Mouse (Mus musculus) cerebellum, adult 2 months (tissue): ENCODE results near the gene Pla2g6. TPM values are rescaled to one million over a fixed set of nuclear protein-coding genes. Genes with fewer than 3 reads are reported as not detected.

Source experiments
- DNase-seq, 2 experiments: peaks; one replicate each; pipeline ENCODE4 v3.0.0; 2021
- H3K27ac ChIP-seq: fragments of 200-500 bp; 2 replicates; pipeline ENCODE4 v1.5.1; 2012; ENCODE audit warnings: low read length, control low read depth, inconsistent platforms; ENCODE audit not compliant: insufficient read depth
- H3K27me3 ChIP-seq: fragments of 200-500 bp; 2 replicates; pipeline ENCODE4 v1.6.1; 2012; ENCODE audit warnings: inconsistent platforms, mild to moderate bottlenecking, low read length, moderate library complexity; ENCODE audit not compliant: control insufficient read depth, insufficient read depth
- H3K4me1 ChIP-seq: fragments of 200-500 bp; 2 replicates; pipeline ENCODE4 v1.6.1; 2011; ENCODE audit warnings: low read length; ENCODE audit not compliant: control insufficient read depth, insufficient read depth
- H3K4me3 ChIP-seq: fragments of 200-500 bp; replicated peaks from 2 replicates; pipeline ENCODE3; 2011; ENCODE audit warnings: mild to moderate bottlenecking, low read depth, low read length, control low read depth; ENCODE audit not compliant: insufficient read depth
- CTCF ChIP-seq: fragments of 200-500 bp; IDR thresholded peaks from 2 replicates; pipeline ENCODE4 v1.5.1; 2011; ENCODE audit warnings: low read depth, mild to moderate bottlenecking, control low read depth, low read length, moderate library complexity, borderline replicate concordance; ENCODE audit not compliant: insufficient read depth
- POLR2A ChIP-seq: fragments of 200-500 bp; IDR thresholded peaks from 2 replicates; pipeline ENCODE4 v1.6.1; 2011; ENCODE audit warnings: low read length, control low read depth, borderline replicate concordance; ENCODE audit not compliant: insufficient read depth
- WGBS: fragments of 180-500 bp; shearing (Covaris S2); methylation state at CpG from one replicate; pipeline ENCODE4 v1.1.7; 2018; 5-methylcytosine and 5-hydroxymethylcytosine counted together
- polyA plus RNA-seq: library from polyadenylated mRNA; depleted of rRNA; stranded (reverse); fragments of >200 nt; gene quantifications from 2 replicates; pipeline ENCODE4 v1.2.3, GENCODE M21; 2012

The Pla2g6 gene
- polyA plus RNA-seq, 1 experiment = 26.1 TPM

DNA sequence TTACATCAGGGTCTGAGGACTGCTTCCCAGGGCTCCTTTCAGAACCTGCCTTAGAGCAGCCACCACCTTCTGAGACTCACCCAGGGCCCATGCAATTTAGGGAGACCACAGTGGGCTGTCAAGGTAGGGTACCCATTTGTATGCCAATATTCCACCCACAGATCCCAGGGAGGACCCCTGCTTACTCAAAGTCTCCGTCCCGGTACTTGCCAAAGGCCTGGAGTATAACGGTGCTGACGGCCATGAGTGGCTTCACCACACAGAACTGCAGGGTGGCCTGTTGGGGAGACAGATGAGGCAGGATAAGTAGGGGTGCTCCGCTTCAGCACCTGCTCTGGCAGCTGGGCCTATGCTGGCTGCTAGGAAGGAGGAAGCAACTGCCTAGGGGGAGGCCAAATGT is 38.2 kb upstream of the Pla2g6 start:
- WGBS = 92% methylated on average over 5 of the region's 5 CpGs

DNA sequence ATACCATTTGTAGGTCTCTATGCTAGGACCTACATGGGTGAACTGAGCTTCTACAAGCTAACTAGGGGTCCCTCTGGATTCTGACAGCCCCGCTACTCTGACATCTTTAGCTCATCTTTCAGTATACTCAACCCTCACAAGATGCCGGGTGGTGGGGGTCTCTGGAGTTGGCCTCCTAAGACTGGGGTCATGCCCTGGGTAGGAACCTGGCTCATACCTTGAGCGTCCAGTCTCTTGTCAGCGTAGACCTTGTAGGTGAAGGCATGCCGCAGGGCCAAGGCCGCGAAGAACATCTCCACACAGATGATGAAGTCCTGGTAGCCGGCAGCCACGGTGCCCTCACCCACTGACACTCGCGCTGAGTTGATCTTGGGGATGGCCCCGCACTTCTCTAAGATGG is 36.9 kb upstream of the Pla2g6 start:
- TF ChIP-seq CTCF = no peak
- H3K4me3 ChIP-seq = no peak overlapping the region
- no peak for DNase-seq
- no peak overlapping the region for H3K27ac ChIP-seq
- WGBS = 97% methylated on average over 12 of the region's 12 CpGs
- no peaks in the 10 kb centered on the region for H3K27me3 ChIP-seq
- H3K4me1 ChIP-seq = no peaks in the 10 kb centered on the region

More for the DNA sequence above, 38.2 kb upstream of the Pla2g6 start:
- Histone ChIP-seq H3K27me3 (no peaks in the 10 kb centered on the region), H3K27ac (no peak overlapping the region), H3K4me1 (no peaks in the 10 kb centered on the region), H3K4me3 (no peak overlapping the region)
- no peak for DNase-seq
- TF ChIP-seq POLR2A (no peak), CTCF (no peak)

DNA sequence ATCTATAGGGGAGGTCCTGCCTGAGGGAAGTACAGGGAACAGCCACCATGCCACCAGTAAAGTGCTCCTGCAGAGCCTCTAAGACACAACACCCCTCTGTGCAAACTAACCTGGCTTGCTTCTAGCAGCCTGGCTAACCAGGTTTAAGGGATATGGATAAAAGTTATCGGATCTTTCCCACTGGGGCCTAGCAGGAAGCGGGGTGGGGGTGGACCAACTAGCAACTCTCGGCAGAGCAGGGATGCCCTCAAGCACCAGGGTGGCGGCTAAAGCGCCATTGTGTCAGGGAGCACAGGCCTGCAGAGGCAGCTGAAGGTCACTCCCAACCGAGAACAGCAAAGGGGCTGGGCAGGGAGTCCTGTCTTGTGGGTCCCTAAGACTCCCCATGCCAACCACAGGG is 35.9 kb upstream of the Pla2g6 start:
- Histone ChIP-seq H3K27me3 (no peaks in the 10 kb centered on the region), H3K4me3 (no peak overlapping the region), H3K4me1 (no peaks in the 10 kb centered on the region), H3K27ac (no peak overlapping the region)
- TF ChIP-seq CTCF (no peak), POLR2A (no peak)
- no peak for DNase-seq
- 80% methylated on average over 6 of the region's 6 CpGs for WGBS

GRCm38 (mm10) chr15:79361023-79361422 is 32.8 kb upstream of the Pla2g6 start:
- 34% methylated on average over 4 of the region's 4 CpGs for WGBS
- no peak overlapping the region for H3K27ac ChIP-seq
- H3K4me1 ChIP-seq = 0 out of 2 replicates have a peak, but pooled peaks cover 3% of the 10 kb centered on the region
- DNase-seq = no peak
- no peak overlapping the region for H3K4me3 ChIP-seq
- TF ChIP-seq CTCF (no peak), POLR2A (no peak)
- H3K27me3 ChIP-seq = no peaks in the 10 kb centered on the region

DNA sequence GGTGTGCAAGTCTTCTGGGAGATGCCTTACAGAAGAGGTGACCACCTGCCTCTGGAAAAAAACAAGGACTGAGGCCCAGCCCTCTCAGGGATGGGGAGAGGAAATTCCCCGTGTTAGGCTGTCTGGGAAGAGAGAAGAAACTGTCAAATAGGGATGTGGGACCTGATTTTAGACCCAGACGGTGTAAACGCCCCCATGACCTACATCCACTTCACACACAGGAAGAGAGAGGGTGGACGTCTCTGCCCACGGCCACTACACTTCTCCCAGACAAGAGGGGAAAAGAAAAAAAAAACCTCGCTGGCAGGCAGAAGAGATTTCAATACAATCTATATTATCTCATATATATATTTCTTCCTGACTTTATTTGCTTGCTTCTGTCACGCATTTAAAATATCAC is 32.2 kb upstream of the Pla2g6 start:
- H3K4me1 ChIP-seq = 0 out of 2 replicates have a peak, but pooled peaks cover 3% of the 10 kb centered on the region
- no peak overlapping the region for H3K4me3 ChIP-seq
- TF ChIP-seq POLR2A (no peak), CTCF (no peak)
- H3K27me3 ChIP-seq = no peaks in the 10 kb centered on the region
- DNase-seq = no peak
- WGBS = 75% methylated on average over 7 of the region's 7 CpGs
- no peak overlapping the region for H3K27ac ChIP-seq

GRCm38 (mm10) chr15:79359954-79360353 is 31.8 kb upstream of the Pla2g6 start:
- TF ChIP-seq POLR2A (no peak), CTCF (no peak)
- no peak for DNase-seq
- Histone ChIP-seq H3K4me3 (no peak overlapping the region), H3K27ac (no peak overlapping the region), H3K27me3 (no peaks in the 10 kb centered on the region), H3K4me1 (0 out of 2 replicates have a peak, but pooled peaks cover 3% of the 10 kb centered on the region)
- WGBS = 28% methylated on average over 6 of the region's 6 CpGs

DNA sequence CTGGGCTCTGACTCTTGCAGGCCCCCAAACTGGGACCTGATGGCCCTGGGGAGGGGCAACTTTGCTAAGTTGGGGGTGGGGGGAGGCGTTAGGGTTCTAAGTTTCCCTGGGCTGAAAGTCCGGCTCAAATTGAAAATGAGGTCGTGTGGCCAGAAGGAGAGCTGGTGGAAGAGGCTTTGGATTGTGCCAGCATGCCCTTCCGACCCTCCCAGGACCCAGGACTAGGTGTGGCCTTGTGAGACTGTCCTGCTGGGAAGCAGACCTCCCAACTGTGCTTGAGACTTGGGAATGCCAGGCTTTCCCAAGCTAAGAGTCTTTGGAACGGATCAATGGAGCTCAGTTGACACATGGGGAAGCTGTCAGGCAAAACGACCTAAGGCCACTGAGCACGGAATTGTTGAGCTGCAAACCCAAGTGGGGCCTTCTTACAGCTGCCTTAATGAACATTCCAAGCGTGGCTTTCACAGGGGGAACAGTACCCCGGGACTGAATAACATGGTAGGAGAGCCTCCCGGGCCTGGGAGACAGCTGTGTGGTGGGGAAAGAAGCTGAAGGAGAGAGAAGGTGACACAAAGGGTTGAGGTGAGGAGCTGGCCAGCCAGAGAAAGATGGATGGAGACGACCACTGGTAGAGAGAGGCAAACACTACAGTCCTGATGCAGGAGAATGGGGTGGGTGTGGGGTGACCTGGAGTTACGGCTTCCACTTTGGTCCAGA is 29.9 kb upstream of the Pla2g6 start:
- Histone ChIP-seq H3K4me1 (0 out of 2 replicates have a peak, but pooled peaks cover 3% of the 10 kb centered on the region), H3K27ac (no peak overlapping the region), H3K4me3 (no peak overlapping the region), H3K27me3 (no peaks in the 10 kb centered on the region)
- WGBS = 49% methylated on average over 12 of the region's 12 CpGs
- DNase-seq = no peak
- no peak for TF ChIP-seq CTCF
- no peak for TF ChIP-seq POLR2A

DNA sequence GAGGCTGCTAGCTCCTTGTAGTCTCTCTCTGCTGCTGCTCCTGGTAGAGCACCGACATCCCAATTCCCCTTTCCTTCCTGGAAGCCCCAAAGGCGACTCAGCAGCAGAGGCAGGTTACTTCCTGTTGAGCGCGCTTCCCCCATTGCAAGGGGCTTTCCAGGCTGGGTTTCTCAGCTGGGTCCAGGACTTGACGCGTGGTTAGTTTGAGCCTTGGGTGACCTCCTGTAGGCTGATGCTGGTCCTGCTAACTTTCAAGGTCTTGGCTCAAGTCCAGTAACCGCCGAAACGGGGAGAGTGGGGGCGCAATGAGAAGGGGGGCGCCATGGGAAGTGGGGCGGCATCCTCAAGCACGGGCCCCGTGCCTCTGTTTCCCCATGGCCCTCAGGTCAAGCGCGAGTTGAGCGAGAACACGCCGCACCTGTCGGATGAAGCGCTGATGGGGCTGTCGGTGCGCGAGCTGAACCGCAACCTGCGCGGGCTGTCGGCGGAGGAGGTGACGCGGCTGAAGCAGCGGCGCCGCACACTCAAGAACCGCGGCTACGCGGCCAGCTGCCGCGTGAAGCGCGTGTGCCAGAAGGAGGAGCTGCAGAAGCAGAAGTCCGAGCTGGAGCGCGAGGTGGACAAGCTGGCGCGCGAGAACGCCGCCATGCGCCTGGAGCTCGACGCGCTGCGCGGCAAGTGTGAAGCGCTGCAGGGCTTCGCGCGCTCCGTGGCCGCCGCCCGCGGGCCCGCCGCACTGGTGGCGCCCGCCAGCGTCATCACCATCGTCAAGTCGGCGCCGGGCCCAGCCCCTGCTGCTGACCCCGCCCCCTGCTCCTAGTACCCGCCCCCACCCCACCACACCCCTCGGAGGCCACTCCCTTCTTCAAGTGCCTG is 29.1 kb upstream of the Pla2g6 start:
- DNase-seq = peak in 1 of 2 experiments; percentile 25
- Histone ChIP-seq H3K27me3 (no peaks in the 10 kb centered on the region), H3K4me3 (no peak overlapping the region), H3K4me1 (0 out of 2 replicates have a peak, but pooled peaks cover 3% of the 10 kb centered on the region), H3K27ac (no peak overlapping the region)
- under 1% methylated on average over 77 of the region's 77 CpGs for WGBS
- TF ChIP-seq CTCF = no peak
- no peak for TF ChIP-seq POLR2A
